Mouse (Mus musculus): Measurements from ENCODE around the gene Olfr147. TPM values are rescaled to one million over a fixed set of nuclear protein-coding genes. Genes with fewer than 3 reads are reported as not detected.
"Not testable (repeated sequence)": the region's sequence is repeated elsewhere in the genome, so short reads cannot be mapped to it uniquely, and the experiment has no call there.

Gene Olfr147
- total RNA-seq (2021), result not detected
- long read RNA-seq, experiment 1, result 0 reads
- long read RNA-seq, experiment 2, result 0 reads

DNA sequence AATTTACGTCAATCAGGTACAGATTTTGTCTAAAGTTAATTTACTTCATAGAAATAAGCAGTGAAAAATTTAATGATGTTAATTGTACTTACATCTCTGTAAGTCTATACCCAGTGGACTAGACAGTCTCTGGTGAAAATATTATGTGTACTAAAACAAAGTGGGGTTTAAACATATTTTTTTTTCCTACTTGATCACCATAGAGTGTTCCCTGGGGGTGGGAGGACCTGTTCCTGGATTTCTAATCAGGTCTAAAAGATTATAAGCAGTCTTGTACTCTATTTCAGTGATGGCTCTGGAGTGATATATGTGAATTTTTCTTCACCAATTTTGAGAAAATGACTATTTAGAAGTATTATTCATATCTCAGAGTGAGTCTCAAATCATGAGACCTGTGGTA is at the start of gene Olfr147:
Gene Olfr147 (plus strand): TSS at position 301 of the 400 bp plus-strand sequence.
- DNase-seq, result no peak
- intact Hi-C loops (cut with DNase I), result no loop called here

DNA sequence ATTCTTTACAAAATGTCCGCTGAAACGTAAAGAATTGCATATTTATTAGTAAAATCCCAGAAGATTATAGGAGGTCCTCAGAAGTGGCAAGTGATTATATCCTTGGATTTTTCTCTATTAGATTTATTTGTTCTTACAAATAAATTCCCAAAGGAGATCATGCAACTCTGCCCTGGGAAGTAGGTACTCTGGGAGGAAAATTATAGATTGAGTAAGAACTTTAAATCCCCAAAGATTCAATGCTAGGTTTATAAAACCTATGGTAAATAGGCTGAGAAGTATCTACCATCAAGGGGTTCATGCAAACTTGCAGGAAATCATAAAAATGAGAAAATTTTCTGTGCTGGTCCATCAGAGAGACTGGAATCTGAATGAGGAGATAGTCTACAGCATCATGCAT is 34.9 kb upstream of the Olfr147 start, which contains the start of gene Olfr250:
Gene Olfr250 (plus strand): TSS at position 301 of the 400 bp plus-strand sequence.
- no peak for DNase-seq
- intact Hi-C loops (cut with DNase I), result no loop called here

DNA sequence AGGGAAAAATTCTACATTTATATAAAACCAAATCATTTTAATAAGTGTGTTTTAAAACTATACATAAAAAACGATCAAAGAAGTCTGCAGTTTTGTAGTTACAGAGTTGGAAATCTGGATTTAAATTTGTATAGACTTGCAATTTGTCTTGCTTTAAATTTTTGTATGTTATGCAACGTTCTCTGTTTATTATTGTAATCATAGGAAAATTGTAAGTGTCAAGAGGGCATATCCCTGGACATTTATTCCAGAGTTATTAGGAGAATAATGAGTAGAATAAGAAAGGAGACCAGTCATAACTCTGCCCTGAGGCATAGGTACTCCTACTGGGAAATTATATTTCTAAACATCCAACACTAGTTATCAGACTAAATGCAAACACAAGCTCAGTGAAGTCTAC is 24.7 kb upstream of the Olfr147 start, which contains the start of gene Olfr251:
Gene Olfr251 (plus strand): TSS at position 301 of the 400 bp plus-strand sequence.
- intact Hi-C loops (cut with DNase I), result no loop called here
- DNase-seq, result no peak

DNA sequence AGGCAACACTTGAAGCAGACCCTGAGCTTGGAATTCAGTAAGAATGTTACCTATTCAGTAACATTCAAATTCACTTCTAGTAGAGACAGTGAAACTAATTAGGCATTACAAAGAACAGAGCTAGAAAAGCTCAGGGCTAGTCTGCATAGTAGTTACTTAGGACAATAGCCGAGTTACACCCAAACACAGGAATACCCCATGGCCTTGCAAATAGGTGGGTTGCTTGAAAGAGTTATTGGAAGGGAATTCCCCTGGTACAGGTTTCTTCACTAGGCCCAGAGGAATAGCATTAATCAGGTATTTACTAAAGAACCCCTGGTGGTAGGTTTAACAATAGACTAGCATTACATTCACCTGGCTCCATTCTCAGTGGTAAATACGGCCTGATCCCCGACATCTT is 6.0 kb downstream of the Olfr147 start:
- intact Hi-C loops (cut with DNase I); DNase-seq: not testable (repeated sequence)

DNA sequence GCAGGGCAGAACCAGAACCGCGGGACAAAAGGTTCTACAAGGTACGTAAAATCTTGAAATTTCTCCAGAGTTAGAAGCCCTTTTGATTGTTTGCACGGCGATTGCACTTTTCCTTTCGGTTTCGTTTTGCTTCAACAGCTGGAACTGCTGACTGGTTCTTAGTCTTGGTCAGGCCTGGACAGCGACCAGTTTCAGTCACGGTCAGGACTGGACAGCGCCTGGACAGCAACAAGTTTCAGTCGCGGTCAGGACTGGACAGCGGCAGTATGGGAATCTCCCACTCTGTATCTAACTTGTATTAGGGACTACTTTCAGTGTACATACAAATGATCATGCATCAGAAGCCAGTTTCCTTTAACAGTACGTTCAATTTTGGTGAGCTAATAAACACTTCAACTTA is 12.0 kb downstream of the Olfr147 start:
- intact Hi-C loops (cut with DNase I); DNase-seq: not testable (repeated sequence)

DNA sequence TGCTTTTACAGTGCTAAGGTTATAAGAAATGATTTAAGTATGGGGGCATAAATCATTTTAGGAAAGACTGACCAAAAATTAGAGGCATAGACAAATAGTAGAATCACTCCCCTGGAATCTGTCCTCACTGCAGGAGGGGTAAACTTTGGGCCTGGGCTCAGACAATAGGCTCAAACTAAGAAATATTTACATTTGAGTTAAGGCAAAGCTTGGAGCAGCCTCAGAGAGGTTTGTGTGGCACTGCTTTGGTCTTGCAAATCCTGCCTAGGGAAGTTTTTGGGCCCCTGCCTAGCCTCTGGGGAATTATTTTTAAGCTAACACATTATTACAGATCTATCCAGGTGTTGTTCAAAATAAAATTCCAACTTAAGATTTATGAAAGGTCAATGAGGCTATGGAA is 22.3 kb downstream of the Olfr147 start:
- intact Hi-C loops (cut with DNase I), result no loop called here
- no peak for DNase-seq

DNA sequence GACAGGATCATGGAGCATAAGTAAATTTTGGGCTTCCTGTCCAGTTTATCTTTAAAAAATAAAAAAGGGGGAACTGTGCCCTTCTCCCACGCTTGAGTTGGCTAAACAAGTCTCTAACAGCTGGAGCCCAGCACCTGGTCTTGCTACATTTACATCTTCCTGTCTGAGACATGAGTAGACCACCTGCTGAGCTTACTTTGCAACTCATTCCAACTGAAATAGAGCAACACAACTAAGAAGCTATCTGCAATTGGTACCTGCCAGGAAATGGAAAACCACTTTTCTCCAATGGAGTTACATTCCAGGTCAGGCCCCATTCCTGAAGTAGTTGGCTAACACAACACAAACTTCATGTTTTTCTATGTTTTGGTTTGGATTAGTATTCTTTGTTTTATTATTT is 25.5 kb downstream of the Olfr147 start:
- DNase-seq, result no peak
- intact Hi-C loops (cut with DNase I), result no loop called here

DNA sequence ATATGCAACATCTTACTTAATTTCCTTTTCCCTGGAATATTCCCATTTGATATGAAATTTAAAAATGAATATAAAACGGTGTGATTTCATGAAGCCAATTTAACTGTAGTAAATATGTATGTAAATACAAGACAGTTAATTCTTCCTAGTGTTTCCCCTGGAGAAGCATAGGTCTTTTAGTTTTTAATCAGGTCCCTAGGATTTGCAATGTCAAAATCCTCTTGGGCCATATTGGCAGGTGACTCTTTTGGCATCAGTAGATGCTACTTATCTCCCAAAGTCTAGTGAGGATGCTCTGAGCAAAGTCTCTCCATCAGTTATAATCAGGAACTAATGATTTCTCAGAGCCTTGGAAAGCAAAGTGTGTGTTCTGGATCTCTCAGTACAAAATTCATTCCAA is 27.7 kb downstream of the Olfr147 start, which contains the start of gene Olfr901:
Gene Olfr901 (plus strand): TSS at position 301 of the 400 bp plus-strand sequence.
- DNase-seq, result no peak
- intact Hi-C loops (cut with DNase I), result no loop called here

DNA sequence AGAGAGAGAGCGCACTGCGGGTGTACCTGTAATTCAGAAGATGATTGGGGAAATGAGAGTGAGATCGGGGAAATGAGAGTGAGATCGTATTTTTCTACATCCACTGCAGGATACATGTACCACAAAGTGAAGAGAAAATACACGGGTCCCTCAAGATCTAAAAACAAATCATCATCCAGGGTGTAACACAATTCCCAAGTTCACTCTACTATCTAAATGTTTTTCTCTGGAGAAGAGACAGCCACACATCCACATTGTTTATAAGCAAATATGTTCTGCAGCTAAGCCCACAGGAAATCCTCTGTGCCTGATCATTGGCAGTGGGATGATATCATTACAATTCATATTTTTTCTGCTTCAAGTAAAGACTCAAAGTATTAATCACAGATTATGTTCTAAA is 45.9 kb downstream of the Olfr147 start, which contains the start of gene Olfr902:
Gene Olfr902 (plus strand): TSS at position 301 of the 400 bp plus-strand sequence.
- no peak for DNase-seq
- intact Hi-C loops (cut with DNase I), result no loop called here

Other genes with a start within 250 kb of the Olfr147 start
- not detected for gene Olfr891, start 220.9 kb upstream of the Olfr147 start, total RNA-seq (2021)
- gene Olfr893, start 193.3 kb upstream of the Olfr147 start, total RNA-seq (2021), result not detected
- not detected for gene Olfr894, start 183.6 kb upstream of the Olfr147 start, total RNA-seq (2021)
- gene Olfr143, start 148.9 kb upstream of the Olfr147 start, total RNA-seq (2021), result not detected
- gene Olfr895, start 133.8 kb upstream of the Olfr147 start, total RNA-seq (2021), result not detected
- gene Olfr896-ps1, start 110.6 kb upstream of the Olfr147 start, total RNA-seq (2021), result not detected
- gene Olfr25, start 72.6 kb upstream of the Olfr147 start, total RNA-seq (2021), result not detected
- gene Olfr898, start 53.3 kb upstream of the Olfr147 start, total RNA-seq (2021), result not detected
- gene Olfr250, start 34.8 kb upstream of the Olfr147 start, total RNA-seq (2021), result not detected
- gene Olfr251, start 24.6 kb upstream of the Olfr147 start, total RNA-seq (2021), result not detected
- not detected for gene Olfr901, start 27.8 kb downstream of the Olfr147 start, total RNA-seq (2021)
- not detected for gene Olfr902, start 46.0 kb downstream of the Olfr147 start, total RNA-seq (2021)
- gene Olfr904, start 61.4 kb downstream of the Olfr147 start, total RNA-seq (2021), result not detected
- not detected for gene Olfr905, start 69.4 kb downstream of the Olfr147 start, total RNA-seq (2021)
- not detected for gene Olfr906, start 85.4 kb downstream of the Olfr147 start, total RNA-seq (2021)
- gene Olfr907, start 94.1 kb downstream of the Olfr147 start, total RNA-seq (2021), result not detected
- not detected for gene Olfr911-ps1, start 119.9 kb downstream of the Olfr147 start, total RNA-seq (2021)
- not detected for gene Olfr910, start 136.2 kb downstream of the Olfr147 start, total RNA-seq (2021)
- not detected for gene Olfr912, start 178.5 kb downstream of the Olfr147 start, total RNA-seq (2021)
- not detected for gene Olfr913, start 191.1 kb downstream of the Olfr147 start, total RNA-seq (2021)
- not detected for gene Olfr914, start 203.4 kb downstream of the Olfr147 start, total RNA-seq (2021)